Mouse (Mus musculus): Measurements from ENCODE around the gene Prkaa2. TPM values are rescaled to one million over a fixed set of nuclear protein-coding genes. Genes with fewer than 3 reads are reported as not detected.

The Prkaa2 gene
- polyA plus RNA-seq, 1 experiment = 11.5 TPM

GRCm38 (mm10) chr4:105109990-105110683 lies 447 bp upstream of the Prkaa2 start:
- peak; percentile 56 to 66 for DNase-seq (ENCODE audit: extremely low spot score in 1 of 2, low spot score in 1 of 2)

- DNase-seq (ENCODE audit: extremely low spot score in 1 of 2, low spot score in 1 of 2) = peak in 1 of 2 experiments; percentile 22
Observed at GRCm38 (mm10) chr4:105108641-105109198, 970 bp downstream of the Prkaa2 start.

- DNase-seq (ENCODE audit: extremely low spot score in 1 of 2, low spot score in 1 of 2) = peak in 1 of 2 experiments; percentile 31
Observed at GRCm38 (mm10) chr4:105107943-105108640, 1.6 kb downstream of the Prkaa2 start.

DNA sequence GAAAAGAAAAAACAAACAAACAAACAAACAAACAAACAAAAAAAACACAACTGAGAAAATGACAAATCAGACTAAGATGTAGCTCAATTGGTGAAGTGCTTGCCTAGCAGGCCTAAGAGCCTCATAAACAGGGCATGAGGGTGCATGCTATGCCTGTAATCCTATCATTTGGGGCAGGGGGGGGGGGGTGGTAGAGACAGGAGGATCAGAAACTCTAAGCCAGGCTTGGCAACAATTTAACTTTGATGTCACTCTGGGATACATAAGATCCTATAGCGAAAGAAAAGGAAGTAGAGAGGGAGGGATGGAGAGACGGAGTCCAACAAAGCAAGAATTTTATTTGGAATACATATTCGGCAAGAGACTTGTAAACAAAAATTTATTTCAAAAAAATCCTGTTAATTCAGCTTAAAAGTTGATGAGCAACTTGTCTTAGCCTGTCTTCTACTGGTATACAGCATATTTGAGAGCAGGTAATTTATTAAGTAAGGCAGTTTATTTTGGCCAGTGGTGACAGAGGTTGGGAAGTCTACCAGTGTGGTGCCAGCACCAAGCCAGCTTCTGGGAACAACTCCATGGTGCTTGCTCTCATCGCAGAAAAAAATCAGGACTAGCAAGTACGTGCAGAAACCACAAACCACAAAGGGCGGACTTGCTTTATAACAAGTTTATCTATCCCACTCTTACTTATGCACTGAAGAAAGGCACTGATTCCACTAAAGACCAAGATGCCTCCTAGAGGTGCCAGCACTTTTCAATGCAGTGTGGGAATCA lies 5.4 kb downstream of the Prkaa2 start:
- no peak for DNase-seq (ENCODE audit: extremely low spot score in 1 of 2, low spot score in 1 of 2)

- DNase-seq (ENCODE audit: extremely low spot score in 1 of 2, low spot score in 1 of 2) = no peak
Observed at GRCm38 (mm10) chr4:105101337-105101688, 8.4 kb downstream of the Prkaa2 start.

DNA sequence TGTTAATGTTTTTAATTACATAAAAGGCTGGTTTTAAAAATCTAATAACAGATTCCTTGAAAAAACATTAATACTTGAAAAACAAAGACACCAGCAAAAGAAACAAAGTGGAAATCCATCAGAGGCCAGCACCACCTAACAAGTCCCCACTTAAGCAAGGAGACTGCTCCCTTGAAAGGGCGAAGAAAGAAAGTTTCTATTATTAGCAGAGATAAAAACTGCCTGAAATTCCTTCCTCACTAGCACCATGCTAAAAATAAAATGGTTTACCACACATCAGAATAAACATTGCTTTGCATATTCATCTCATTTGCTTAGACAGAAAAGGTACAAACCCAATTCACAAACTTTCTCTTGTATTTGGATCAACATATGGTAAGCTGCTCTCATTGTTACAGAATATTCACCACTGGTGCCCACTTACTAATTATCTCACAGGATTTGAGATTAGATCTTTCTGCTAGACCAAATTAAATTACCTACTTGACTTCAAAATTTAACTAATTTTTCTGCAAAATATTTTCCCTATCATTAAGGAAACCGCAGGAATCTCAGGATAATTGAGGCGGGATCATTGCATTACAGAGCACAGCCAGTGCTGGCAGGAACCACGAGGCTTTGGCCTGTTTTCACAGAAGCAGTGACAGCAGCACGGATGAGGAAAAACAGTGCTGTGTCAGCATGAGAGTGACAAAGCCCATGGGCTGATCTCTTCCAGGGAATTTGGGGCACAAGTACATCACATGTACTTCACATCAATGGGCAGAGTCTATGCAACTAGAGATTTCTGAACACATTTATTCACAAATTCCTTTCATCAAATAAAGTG lies 9.0 kb downstream of the Prkaa2 start:
- peak in 1 of 2 experiments; percentile 33 for DNase-seq (ENCODE audit: extremely low spot score in 1 of 2, low spot score in 1 of 2)

GRCm38 (mm10) chr4:105098660-105099059 lies 11.0 kb downstream of the Prkaa2 start:
- DNase-seq (ENCODE audit: extremely low spot score in 1 of 2, low spot score in 1 of 2) = peak; percentile 43 to 45

- DNase-seq (ENCODE audit: extremely low spot score in 1 of 2, low spot score in 1 of 2) = peak in 1 of 2 experiments; percentile 65
Observed at GRCm38 (mm10) chr4:105098158-105098557, 11.5 kb downstream of the Prkaa2 start.

DNA sequence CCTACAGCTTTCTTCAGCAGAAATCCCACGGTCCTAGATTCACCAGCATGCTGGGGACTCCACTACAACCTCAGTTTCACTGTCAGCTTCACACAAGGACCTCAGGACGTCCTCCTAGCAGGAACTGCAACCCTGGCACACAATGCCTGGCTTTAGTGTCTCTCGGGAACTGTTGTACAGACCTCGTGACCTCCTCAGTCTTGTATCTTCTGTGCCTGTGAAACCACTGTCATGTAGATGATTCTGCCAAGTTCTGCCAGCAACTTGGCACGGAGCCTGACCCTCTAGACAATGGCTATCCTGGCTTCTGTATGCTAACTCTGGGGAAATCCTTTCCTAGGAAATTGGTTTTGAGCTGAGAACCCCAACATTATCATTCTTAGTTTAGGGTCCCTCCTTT lies 14.4 kb downstream of the Prkaa2 start:
- no peak for DNase-seq (ENCODE audit: extremely low spot score in 1 of 2, low spot score in 1 of 2)

DNA sequence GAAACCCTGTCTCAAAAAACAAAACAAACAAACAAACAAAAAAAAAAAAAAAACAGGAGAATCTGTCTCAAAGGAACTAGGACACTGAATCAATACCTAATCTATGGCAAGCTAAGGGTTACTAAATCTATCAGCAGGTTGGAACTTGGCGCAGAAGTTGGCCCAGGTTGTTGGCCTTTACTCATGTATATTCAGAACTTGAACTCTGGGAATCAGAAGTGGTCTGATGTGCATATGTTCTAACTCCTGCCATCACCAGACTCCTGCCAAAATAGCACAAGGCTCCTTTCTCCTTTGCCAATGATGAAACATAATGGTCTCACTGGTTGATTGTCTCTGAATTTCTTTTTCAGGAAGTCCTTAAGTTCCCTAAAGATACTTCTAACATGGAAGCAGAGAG lies 15.7 kb downstream of the Prkaa2 start:
- no peak for DNase-seq (ENCODE audit: extremely low spot score in 1 of 2, low spot score in 1 of 2)

DNA sequence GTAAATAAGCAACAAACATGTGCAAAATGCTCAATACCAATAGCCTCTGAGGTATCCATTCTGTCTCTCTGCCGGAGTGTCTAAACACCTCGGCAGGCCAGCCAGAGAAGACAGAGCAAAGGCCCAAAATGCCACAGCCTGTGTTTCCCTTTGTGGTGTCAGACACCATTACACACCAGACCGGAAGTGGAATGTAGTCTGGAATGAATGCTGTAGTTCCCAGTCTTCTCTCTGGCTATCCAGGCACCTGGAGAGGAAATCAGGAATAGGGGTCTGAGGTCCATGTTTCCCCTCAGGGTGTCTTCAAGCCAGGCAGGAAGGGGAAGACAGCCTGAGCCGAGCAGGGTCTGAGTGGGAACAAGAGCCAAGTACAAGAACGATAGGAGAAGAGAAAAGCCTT lies 19.3 kb downstream of the Prkaa2 start:
- DNase-seq (ENCODE audit: extremely low spot score in 1 of 2, low spot score in 1 of 2) = no peak

GRCm38 (mm10) chr4:105089386-105089785 lies 20.3 kb downstream of the Prkaa2 start:
- no peak for DNase-seq (ENCODE audit: extremely low spot score in 1 of 2, low spot score in 1 of 2)

- DNase-seq (ENCODE audit: extremely low spot score in 1 of 2, low spot score in 1 of 2) = no peak
Observed at GRCm38 (mm10) chr4:105088671-105089070, 21.0 kb downstream of the Prkaa2 start.

- DNase-seq (ENCODE audit: extremely low spot score in 1 of 2, low spot score in 1 of 2) = no peak
Observed at GRCm38 (mm10) chr4:105076152-105076551, 33.5 kb downstream of the Prkaa2 start.

DNA sequence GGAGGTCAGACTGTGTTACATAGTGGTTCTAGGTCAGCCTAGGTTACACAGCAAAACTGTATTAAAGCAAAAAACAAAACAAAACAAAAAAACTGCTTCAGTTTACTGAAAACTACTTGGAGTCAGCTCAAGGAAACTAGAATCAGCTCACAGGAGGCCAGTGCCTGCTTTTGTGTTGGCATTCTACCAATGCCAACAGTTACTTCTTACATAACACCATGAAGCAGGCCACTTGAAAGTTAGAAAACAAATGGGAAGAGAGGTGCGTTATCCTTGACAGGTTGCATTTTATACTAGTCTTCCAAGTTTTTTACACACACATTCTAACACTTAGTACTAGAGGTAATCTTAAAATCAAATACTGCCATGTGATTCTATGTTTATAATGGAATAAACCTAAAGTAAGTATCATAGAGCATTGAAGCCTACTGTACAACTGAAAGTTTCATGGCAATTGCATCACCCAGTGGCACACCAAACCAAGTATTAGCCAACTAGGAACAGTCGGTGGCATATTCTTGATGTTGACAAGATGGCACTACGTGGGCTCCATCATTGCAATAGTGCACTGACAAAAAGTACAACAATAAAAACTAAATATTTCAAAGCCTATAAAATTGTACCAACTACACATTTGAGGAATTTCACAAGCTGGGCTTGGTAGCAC lies 37.8 kb downstream of the Prkaa2 start:
- DNase-seq (ENCODE audit: extremely low spot score in 1 of 2, low spot score in 1 of 2) = no peak

DNA sequence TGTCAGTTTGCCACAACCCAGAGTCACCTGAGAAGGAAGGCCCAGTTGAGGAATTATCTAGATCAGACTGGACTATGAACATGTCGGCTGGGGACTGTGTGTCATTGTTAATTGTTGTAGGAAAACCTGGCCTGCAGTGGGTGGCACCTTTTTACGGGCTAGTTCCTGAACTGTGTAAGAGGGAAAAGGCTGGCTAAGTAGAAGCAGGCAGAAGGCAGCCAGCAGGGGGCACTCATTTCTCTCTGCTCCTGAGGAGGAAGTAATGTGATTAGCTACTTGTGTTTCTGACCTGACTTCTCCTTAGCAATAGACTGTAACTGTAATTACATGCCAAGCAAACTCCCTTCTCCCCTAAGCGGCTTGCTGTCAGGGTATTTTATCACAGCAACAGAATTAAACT lies 38.7 kb downstream of the Prkaa2 start:
- peak; percentile 44 to 83 for DNase-seq (ENCODE audit: extremely low spot score in 1 of 2, low spot score in 1 of 2)

- DNase-seq (ENCODE audit: extremely low spot score in 1 of 2, low spot score in 1 of 2) = peak in 1 of 2 experiments; percentile 27
Observed at GRCm38 (mm10) chr4:105051291-105051690, 58.4 kb downstream of the Prkaa2 start.

DNA sequence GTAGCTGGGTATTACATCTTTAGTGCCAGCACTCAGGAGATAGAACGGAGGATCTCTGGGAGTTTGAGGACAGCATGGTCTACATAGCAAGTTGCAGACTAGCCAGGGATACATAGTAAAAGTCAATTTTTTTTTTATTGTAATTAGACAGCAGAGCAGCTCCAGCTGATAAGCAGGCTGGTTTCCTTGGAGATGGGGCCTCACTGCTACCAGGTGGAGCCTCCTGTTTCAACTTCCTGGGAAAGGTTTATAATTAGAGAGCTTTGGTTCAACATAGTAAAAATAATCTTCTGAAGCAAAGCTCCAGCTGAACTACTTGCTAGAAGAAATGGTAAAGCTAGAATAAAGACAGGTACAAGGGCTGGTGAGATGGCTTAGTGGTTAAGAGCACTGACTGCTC lies 59.6 kb downstream of the Prkaa2 start:
- no peak for DNase-seq (ENCODE audit: extremely low spot score in 1 of 2, low spot score in 1 of 2)

GRCm38 (mm10) chr4:105034259-105034658 lies 75.4 kb downstream of the Prkaa2 start:
- no peak for DNase-seq (ENCODE audit: extremely low spot score in 1 of 2, low spot score in 1 of 2)

- no peak for DNase-seq (ENCODE audit: extremely low spot score in 1 of 2, low spot score in 1 of 2)
Observed at GRCm38 (mm10) chr4:105033153-105033552, 76.5 kb downstream of the Prkaa2 start.
